In the genomic region with DNA sequence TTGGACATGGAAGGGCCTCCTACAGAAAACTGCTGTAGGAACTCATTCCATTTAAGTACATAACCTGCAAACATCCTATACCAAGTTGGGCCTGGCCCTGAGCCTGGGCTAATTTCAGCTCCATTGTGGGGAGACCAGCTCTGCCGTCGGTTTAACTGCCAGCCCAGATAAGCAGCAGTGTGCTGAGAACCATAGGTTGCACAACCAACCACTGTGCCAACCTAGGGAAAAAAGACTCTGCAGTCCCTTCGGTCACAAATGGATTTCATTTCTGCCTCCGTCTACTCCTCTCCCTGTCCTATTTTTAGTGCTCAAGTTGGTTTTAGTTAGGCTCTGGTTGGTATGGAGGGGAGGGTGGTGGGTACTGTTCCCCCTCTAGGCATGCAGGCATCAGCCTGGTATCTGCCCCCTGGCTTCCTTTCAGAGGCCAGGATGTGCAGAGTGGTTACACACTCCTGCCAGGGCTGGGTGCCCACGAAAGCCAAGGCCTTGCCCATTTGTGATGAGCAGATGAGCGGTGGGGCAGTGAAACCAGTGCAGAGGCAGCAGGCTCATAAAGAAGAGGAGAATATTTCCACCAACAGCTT, we compare ENCODE assay signal across 17 mouse cellular contexts.
DNase-seq lines count a peak whose midpoint lies in the region; ATAC-seq and TF ChIP-seq lines count a peak whose summit lies in the region.
"Had no signal": no experiment of that assay in that cellular context is flagged by ENCODE, and none has a peak within 500 bp of the region (broad histone marks: within the 10 kb centered on the region; RNA-seq: fewer than 3 reads in every experiment).

No protein-coding gene starts in this region.

- no peak for TF ChIP-seq POLR2A in thymus, adult 2 months (IDR thresholded peaks at IDR 0.05; ENCODE audit: control insufficient read depth, extremely low read depth, insufficient read depth, low read length, poor library complexity)

- H3K4me2 ChIP-seq in intestine, embryonic 14.5 days (ENCODE audit: low read length) = no peak overlapping the region
- H3K4me2 ChIP-seq: kidney, embryonic 15.5 days; limb, embryonic 15.5 days; liver, embryonic 15.5 days; neural tube, embryonic 15.5 days had no signal

- H3K36me3 ChIP-seq in thymus, adult 2 months (ENCODE audit: control insufficient read depth, insufficient read depth, low read length) = no peaks in the 10 kb centered on the region
- H3K36me3 ChIP-seq in intestine, embryonic 14.5 days (ENCODE audit: control insufficient read depth, insufficient read depth, low read length) = no peaks in the 10 kb centered on the region
- H3K36me3 ChIP-seq: kidney, embryonic 15.5 days; limb, embryonic 15.5 days; liver, embryonic 15.5 days; neural tube, embryonic 15.5 days had no signal

- H3K9ac ChIP-seq in intestine, embryonic 14.5 days (ENCODE audit: low read length) = no peak overlapping the region
- H3K9ac ChIP-seq: kidney, embryonic 15.5 days; limb, embryonic 15.5 days; liver, embryonic 15.5 days; neural tube, embryonic 15.5 days had no signal

- H3K27ac ChIP-seq in thymus, adult 2 months (ENCODE audit: control insufficient read depth, insufficient read depth, low read length) = no peak overlapping the region
- H3K27ac ChIP-seq in intestine, embryonic 14.5 days (ENCODE audit: low read depth) = peak overlapping the region; percentile 58; the same call in 1 of the 2 replicates
- H3K27ac ChIP-seq: kidney, embryonic 15.5 days; limb, embryonic 15.5 days; liver, embryonic 15.5 days; neural tube, embryonic 15.5 days had no signal

- no peak for TF ChIP-seq CTCF in thymus, adult 2 months (IDR thresholded peaks at IDR 0.05; ENCODE audit: borderline replicate concordance, control insufficient read depth, extremely low read depth, insufficient read depth, low read length, poor library complexity)

- no peak overlapping the region for H3K4me3 ChIP-seq in thymus, adult 2 months (ENCODE audit: control insufficient read depth, insufficient read depth, low read length)
- H3K4me3 ChIP-seq in intestine, embryonic 14.5 days (ENCODE audit: low read depth, low read length) = no peak overlapping the region
- H3K4me3 ChIP-seq: kidney, embryonic 15.5 days; limb, embryonic 15.5 days; liver, embryonic 15.5 days; neural tube, embryonic 15.5 days had no signal

- intact Hi-C loops in left cerebral cortex, postnatal 25 days (cut with DNase I) = no loop called here

- H3K9me3 ChIP-seq in intestine, embryonic 14.5 days (ENCODE audit: control insufficient read depth, low read length) = no peaks in the 10 kb centered on the region
- H3K9me3 ChIP-seq: kidney, embryonic 15.5 days; limb, embryonic 15.5 days; liver, embryonic 15.5 days; neural tube, embryonic 15.5 days had no signal

- peak; percentile 25 for DNase-seq in thymus, postnatal 25 days
- no peak for DNase-seq in thymus, adult 2 months
- peak; percentile 48 for DNase-seq in intestine, embryonic 14.5 days (ENCODE audit: low spot score)
- no peak for DNase-seq in left cerebral cortex, postnatal 25 days (ENCODE audit: low spot score in 2 of 2)
- no peak for DNase-seq in urinary bladder, postnatal 36 days (ENCODE audit: low spot score in 2 of 2)
- no peak for DNase-seq in cerebellum, adult 9-11 months
- DNase-seq: adrenal gland, adult 8-10 months; gastrocnemius, postnatal 10 days; layer of hippocampus, postnatal 36 days; right cerebral cortex, postnatal 14 days; spleen, adult 18-20 months had no signal

- H3K27me3 ChIP-seq in thymus, adult 2 months (ENCODE audit: control insufficient read depth, insufficient read depth, low read length) = no peaks in the 10 kb centered on the region
- H3K27me3 ChIP-seq in intestine, embryonic 14.5 days (replicated peaks; ENCODE audit: control insufficient read depth, insufficient read depth, low read length) = no peaks in the 10 kb centered on the region
- H3K27me3 ChIP-seq: kidney, embryonic 15.5 days; limb, embryonic 15.5 days; liver, embryonic 15.5 days; neural tube, embryonic 15.5 days had no signal

- 23% methylated on average over 6 of the region's 6 CpGs for WGBS in thymus, adult 2 months
- WGBS in intestine, embryonic 14.5 days = 80% methylated on average over 6 of the region's 6 CpGs

- no peak for ATAC-seq in intestine, embryonic 14.5 days (replicated peaks; ENCODE audit: low FRiP score, low TSS enrichment, low read depth)
- peak; percentile 85 for ATAC-seq in megakaryocyte-erythroid progenitor cell, adult 5-6 weeks (replicated peaks; ENCODE audit: low FRiP score, low TSS enrichment, poor library complexity, severe bottlenecking)
- ATAC-seq: midbrain, embryonic 16.5 days had no signal

- H3K4me1 ChIP-seq in thymus, adult 2 months (replicated peaks; ENCODE audit: control insufficient read depth, insufficient read depth, low read length) = peaks cover 34% of the 10 kb centered on the region
- 0 out of 2 replicates have a peak, but pooled peaks cover 4% of the 10 kb centered on the region for H3K4me1 ChIP-seq in intestine, embryonic 14.5 days (replicated peaks; ENCODE audit: control insufficient read depth, insufficient read depth, low read length)
- H3K4me1 ChIP-seq: limb, embryonic 15.5 days; liver, embryonic 15.5 days; neural tube, embryonic 15.5 days had no signal

Comparison
In these comparisons a context has a peak if more than half of its experiments do, and no peak if none do; other contexts are left out.
1. DNase-seq: peak in thymus, postnatal 25 days (single experiment) and intestine, embryonic 14.5 days (single experiment); none in thymus, adult 2 months (single experiment), left cerebral cortex, postnatal 25 days (0 of 2), urinary bladder, postnatal 36 days (0 of 2) and cerebellum, adult 9-11 months (single experiment).